Mouse (Mus musculus) layer of hippocampus, adult 18-20 months (tissue): ENCODE measurements around the gene Polg. TPM values are rescaled to one million over a fixed set of nuclear protein-coding genes. Genes with fewer than 3 reads are reported as not detected.

ENCODE experiments used
- DNase-seq, 2 experiments: peaks; one replicate each; pipeline ENCODE4 v3.0.0; 2022; ENCODE audit warnings: low spot score in 2 of 2
- total RNA-seq, 2 experiments: library from RNA; stranded (reverse); gene quantifications; 2 replicates each; pipeline ENCODE4 v1.2.3; 2021

The Polg gene
- total RNA-seq, 2 experiments from 2014 or later: 81.6 to 81.7 TPM

DNA sequence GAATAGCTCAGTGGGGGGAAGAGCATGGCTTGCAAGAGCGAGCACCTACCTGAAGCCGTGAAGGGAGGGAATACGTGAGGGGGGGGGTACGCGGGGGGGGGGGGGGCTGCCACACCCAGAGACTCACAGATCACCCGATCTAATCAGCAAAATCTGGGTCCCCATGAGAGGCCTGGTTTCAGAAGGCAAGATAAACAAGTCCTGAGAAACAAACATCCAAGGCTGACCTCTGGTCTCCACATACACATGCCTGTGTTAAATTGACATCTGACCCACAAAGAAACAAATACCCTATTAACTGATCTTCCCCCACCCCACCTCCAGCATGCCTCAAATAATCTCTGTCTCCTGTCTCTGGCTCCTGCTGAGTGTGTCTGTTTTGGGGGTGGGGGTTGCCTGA, 1.8 kb upstream of the Polg start:
- DNase-seq: no peak

DNA sequence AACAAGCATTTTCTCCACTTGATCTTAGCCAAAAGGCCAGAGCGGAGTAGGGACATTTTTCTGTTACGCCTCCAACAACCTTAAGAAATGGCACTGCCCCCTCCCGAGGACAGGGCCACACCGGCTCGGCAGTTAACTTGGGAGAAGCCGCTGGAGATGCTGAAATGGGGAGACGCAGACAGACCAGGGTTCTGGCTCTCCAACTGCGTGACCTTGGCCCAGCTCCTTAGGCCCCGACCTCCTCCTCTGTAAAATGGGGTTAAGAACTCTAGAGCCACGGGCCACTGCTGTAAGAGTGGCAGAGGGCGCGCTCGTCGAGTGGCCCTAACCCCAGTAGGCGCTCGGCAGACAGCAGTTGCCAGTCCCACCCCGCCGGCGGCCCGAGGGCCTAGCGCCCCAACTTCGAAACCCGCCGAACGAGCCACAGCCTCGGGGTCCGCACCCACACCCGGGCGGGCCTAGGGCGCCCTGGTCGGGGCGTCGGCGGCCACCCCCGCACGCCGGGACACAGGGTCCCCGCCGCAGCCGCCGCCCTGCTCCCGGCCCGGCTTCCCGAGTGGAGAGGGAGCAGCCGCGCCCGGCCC, 609 bp downstream of the Polg start:
- peak in 1 of 2 experiments; percentile 40 for DNase-seq

DNA sequence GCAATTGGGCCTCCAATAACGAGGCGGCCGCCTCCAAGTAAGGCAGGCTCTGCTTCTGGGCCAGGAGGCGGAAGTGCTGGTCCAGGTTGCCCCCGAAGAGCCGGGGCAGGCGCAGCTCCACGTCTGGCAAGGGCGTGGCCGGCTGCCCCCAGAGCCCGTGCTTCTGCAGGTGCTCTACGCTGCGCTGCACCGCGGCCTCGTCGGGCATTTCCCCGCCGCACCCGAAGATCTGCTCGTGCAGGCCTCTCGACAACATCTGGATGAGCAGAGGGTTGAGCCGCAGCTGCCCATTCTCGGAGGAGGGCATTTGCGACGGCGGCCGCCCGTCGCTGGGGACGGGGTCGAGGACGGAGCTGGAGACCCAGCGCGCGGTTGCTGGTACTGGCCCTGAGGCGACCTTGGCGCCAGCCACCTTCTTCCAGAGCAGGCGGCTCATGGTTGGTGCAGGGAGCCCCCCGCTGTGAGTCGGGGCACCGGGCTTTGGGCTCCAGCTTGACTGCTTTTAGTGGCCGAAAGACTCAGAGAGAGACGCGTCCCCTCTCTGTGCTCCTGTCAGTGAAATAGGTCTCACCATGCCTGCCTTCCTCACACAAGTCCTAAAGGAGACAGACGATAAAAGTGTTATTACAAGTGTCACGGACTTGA, 1.3 kb downstream of the Polg start:
- no peak for DNase-seq

DNA sequence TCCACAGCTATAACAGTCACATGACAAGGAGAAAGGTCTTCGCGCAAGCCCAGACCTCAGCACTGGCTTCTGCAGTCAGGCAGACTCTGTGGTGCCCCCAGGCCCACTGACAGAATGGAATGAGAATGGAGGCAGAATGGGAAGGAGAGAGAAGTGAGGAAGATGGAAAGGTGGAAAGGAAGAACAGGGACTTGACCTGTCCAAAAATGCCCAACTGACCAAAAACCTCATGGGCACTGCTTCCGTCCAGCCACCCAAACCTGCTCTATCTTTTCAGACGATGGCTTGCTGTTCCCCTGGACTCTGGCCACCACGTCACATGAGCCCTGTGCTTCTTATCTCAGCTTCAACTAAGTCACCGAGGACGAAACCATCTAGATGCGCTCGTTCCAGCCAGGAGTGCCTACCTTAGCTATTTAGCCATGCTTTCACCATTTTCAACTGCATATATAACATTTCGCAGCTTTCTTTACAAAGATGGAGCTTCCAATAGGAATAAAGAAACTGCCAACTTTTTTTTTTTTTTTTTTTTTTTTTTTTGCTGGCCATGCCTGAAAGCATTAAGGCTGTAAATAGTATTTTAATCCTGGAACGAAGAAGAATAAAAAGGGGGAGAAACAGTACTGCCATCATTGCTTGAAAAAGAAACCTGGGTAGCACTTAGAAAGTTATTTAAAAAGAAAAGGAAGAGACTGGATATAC, 2.6 kb downstream of the Polg start:
- DNase-seq: no peak

DNA sequence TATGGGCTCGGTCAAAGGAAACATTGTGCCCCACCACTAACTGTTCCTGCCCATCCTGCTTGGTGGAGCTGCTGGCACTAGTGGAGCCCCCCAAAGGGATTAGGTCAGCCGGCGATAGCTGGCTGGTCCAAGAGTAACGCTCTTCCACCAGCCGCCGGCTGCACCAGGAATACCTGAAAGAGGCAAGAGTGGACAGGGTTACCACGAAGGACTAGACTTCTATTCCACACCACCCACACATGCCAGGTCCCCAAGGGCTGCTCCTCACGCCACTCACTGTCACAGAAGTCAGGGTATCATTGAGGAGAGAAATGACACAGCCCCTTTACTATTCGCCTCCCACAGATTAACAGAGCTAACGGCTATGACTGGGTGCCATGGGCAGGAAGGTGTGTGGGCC, 4.4 kb downstream of the Polg start:
- DNase-seq: no peak

DNA sequence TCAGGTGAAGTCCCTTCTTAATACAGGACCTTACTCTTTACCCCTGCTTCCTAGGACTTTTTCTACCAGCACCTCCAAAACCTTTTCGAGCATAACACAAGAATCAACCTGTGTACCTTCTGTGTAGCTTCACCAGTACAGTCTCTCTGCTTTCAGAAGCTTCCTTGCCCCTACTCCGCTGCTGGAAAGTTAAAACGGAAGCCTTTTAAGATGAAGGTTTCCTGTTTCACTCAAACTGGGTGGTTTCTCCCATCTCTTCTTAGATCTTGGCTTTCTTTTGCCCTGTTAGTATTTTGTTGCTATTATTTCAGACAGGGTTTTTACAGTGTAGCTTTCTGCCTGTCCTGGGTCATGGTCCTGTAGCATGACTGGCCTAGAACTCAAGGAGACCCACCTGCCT, 18.7 kb downstream of the Polg start:
- no peak for DNase-seq

DNA sequence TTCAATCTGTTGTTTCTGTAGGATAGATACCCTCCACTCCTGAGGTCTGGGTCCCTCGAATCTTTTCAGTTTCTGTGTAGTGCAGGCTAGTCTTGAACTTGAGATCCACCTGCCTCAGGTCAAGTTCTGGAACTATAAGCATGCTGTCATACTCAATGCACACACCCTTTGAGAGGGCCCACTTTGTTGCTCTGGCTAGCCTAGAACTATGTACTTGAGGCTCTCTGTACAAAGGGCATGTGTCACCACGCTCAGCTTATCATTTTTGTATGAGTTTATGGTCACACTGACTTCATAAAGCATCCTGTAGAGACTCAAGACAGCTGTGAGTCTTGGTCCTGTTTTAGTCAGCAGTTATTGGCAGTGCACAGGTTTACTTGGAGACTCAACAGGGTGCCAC, 19.1 kb downstream of the Polg start:
- DNase-seq: no peak

DNA sequence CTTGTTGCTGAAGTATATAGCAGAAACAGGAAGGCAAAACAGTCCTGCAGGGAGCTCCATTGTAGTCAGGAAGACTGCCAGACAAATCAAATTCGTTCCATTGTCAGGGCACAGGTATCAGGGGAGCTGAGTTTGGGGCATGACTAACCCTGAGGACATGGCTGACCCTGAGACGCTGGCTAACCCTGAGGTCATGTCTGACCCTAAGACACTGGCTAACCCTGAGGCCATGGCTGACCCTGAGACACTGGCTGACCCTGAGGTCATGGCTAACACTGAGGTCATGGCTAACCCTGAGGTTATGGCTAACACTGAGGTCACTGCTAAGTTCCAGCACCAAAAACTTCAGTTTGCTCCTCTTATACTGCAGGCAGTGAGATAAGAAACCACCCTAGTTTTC, 26.1 kb downstream of the Polg start:
- no peak for DNase-seq

DNA sequence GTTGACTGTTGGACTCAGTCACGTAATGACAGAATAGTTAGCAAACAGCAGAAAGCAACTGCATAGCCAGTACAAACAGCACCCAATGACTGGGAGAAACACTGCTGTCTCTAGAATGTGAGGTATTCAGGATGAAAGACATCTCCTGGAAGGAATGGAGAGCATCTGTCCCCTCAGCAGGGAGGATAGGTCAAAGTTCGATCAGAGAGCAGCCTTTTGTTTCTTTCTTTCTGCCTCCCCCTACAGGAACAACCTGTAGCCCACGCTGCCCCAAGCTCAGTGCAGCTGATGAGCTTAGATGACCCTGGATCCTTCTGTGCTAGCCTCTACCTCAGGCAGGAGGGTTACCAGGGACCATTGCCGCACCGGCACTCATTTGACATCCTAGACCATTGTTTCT, 37.9 kb downstream of the Polg start:
- no peak for DNase-seq

DNA sequence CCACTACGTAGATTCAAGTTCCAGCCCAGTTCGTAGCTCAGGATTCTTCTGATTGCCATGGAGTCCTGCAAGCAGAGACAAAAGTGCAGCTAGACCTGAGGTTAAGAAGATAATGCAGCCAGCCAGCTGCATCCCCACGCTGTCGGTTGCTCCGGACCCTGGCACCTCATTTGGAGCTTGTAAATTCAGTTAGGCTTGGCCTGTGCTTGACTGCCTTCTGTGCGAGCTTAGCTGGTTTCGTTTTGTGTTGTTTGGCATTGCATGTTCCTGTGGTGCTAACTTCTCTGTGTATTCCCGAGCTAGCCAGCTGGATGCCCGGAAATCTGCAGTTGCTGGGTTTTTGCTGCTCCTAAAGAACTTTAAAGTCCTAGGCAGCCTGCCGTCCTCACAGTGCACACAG, 40.4 kb downstream of the Polg start:
- peak in 1 of 2 experiments; percentile 12 for DNase-seq

DNA sequence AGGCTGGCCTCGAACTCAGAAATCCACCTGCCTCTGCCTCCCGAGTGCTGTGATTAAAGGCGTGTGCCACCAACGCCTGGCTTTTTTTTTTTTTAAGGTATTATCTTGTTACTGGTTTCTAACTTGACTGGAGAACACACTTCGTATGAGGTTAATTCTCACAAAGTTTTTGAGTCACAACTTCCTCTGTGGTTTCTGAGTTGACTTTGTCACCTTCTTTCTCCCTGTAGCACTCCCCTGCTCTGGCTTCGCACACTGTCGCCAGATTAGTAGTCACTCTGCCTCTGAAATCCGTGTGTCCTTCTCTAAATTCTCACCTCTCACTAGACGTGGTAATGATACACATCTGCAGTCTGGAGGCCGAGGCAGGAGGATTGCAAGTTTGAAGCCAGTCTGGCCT, 43.3 kb downstream of the Polg start:
- DNase-seq: no peak

DNA sequence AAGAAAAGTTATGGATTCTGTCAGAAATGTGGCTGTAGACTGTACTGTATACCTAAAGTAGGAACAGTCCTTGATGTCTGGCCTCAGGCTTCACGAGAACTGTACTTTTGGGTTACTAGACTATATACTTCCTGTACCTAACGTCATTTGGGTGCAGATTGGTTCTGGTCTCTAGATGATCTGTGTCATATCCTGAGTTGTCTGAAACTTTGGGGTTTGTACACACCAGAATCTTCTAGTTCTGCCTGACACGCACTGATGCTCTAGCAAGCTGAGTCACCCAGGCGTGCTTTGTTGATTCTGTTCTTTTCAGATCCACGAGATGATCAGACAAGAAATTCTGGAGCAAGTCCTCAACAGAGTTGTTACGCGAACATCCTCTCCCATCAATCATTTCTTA, 46.2 kb downstream of the Polg start:
- no peak for DNase-seq

DNA sequence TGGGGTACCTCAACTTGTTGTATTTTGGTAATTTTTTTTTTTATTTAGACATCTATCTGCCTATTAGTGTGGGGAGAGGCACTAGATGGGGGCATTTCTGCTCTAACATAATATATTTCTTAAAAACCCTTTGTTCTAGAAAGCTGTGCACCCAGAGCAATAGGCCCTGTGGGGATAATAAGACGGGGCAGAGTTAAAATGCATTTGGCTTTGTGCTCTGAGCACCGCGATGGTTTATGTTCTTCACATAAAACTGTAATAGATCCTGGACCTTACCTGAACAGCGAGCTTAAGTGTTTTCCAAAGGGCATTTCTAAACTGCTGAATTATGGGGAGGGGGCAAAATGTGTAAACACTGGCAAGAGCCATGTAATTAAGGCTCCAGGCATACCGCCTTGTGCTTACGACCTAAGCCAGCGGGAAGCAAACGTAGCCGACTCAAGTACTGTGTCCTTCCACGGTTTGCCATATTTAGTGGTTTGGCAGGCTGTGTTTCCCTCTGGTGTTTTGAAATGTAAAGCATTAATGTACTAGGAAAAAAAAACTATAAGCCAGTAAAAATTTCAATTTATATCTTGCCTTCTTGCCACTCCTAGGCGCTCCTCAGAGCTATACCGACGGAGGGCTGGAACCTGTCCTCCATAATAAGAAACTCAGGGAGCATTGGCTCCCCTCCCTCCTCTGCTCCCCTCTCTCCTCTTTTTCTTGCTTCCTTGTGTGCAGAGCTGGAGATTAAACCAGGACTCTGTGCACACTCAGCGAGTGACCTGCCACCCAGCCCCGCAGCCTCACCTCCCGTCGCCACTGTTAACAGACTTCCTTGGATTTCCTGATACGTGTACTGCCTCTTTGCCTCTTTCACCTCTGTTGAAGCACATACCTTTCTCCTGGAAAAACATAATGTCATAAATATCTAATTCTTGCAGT, 51.5 kb downstream of the Polg start:
- no peak for DNase-seq

DNA sequence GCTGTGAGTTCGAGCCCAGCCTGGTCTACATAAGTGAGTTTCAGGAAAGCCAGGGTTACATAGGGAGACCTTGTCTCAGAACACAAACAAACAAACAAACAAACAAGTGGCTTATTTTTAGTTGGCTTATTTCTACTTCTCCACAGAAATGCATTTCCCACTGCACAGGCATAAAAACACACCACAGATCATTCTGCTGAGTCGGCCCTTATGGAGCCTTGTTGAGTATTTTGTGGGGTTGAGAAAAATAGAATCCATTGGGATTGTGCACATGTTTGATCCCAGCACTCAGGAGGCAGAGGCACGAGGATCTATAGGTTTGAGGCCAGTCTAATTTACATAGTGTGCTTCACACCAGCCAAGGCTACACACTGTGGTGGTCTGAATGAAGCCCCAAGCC, 65.9 kb downstream of the Polg start:
- DNase-seq: no peak

DNA sequence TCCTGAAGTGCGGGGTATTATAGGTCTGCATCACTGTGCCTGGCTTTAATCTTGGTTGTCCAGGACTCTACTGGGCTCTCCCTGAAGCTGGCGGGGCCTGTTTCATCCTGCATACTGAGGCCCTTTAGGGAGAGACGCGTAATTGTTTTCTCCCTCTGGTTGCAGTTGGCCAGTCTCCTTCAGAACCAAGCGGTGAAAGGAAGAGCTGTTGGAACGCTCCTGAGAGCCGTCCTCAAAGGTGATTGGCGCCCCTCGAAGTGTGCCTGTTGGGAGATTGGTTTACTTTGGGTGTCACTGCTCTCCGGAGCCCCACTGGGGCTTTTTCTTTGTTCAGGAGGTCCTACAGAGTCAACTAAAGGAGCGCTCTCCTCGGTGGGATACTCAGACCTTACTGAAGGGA, 67.2 kb downstream of the Polg start:
- no peak for DNase-seq

DNA sequence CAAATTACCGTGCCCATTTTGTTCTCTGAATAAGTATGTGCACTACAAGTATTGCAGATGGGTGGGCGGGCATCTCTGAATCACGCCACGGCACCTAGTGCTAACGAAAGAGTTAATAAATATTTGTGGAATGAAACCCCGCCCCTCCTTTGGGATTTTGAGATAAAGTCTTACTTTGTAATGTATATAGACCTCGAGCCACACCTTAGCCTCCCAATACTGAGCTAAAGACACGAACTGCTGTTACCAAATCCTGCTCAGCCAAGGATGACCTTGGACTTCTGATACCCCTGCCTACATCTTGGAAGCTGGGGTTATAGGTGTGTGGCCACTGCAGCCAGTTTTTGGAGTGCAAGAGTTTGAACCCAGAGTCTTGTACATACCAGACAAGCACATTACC, 67.7 kb downstream of the Polg start:
- no peak for DNase-seq

DNA sequence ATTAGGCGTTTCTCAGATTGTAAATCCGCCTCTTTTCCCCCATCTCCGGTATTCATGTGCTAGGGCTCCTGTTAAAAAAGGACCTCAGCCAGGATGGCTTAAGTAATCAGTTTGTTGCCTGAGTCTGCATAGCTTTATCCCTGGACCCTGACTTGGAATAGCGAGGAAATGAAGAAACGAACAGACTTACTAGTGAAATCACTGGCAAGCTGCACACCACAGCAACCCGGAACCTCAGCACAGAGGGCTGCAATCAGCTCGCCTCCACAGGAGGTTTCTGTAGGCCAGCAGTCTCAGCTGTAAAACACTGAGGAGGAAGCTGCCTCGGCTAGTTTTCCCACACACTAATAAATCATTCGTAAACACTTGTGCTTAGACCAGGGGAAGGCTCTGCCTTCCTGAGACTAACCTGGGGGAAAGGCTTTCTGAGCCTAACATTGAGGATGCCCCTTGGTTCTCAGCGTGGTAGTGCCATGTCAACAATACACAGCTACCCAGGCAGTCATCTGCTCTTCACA, 68.7 kb downstream of the Polg start:
- DNase-seq: no peak
